Mouse (Mus musculus) forebrain, embryonic 12.5 days (tissue): ENCODE measurements around the gene Gm4922. TPM values are rescaled to one million over a fixed set of nuclear protein-coding genes. Genes with fewer than 3 reads are reported as not detected.

Experiments used
- ATAC-seq: fragments of 200-750 bp; cut with Nextera tagmentation; 2 replicates; pipeline ENCODE4 v1.8.0; 2017; ENCODE audit warnings: moderate TSS enrichment; ENCODE audit not compliant: low FRiP score
- H3K27ac ChIP-seq: fragments of 300-500 bp; sonication (generic); 2 replicates; pipeline ENCODE4 v1.5.1; 2016; ENCODE audit warnings: mild to moderate bottlenecking
- H3K27me3 ChIP-seq: fragments of 300-500 bp; sonication (generic); 2 replicates; pipeline ENCODE4 v1.6.1; 2016; ENCODE audit warnings: mild to moderate bottlenecking
- H3K36me3 ChIP-seq: fragments of 300-500 bp; sonication (generic); replicated peaks from 2 replicates; pipeline ENCODE4 v1.6.1; 2016; ENCODE audit warnings: mild to moderate bottlenecking
- H3K4me1 ChIP-seq: fragments of 300-500 bp; sonication (generic); 2 replicates; pipeline ENCODE4 v1.6.1; 2016
- H3K4me2 ChIP-seq: fragments of 300-500 bp; sonication (generic); 2 replicates; pipeline ENCODE4 v1.6.1; 2016; ENCODE audit warnings: mild to moderate bottlenecking, moderate library complexity
- H3K4me3 ChIP-seq: fragments of 300-500 bp; sonication (generic); replicated peaks from 2 replicates; pipeline ENCODE4 v1.5.1; 2016; ENCODE audit warnings: mild to moderate bottlenecking
- H3K9ac ChIP-seq: fragments of 300-500 bp; sonication (generic); 2 replicates; pipeline ENCODE4 v1.6.1; 2016; ENCODE audit warnings: mild to moderate bottlenecking
- H3K9me3 ChIP-seq: fragments of 300-500 bp; sonication (generic); 2 replicates; pipeline ENCODE4 v1.6.1; 2016
- WGBS: fragments of 180-500 bp; shearing (Covaris S2); methylation state at CpG from one replicate; pipeline ENCODE4 v1.1.7; 2016; 5-methylcytosine and 5-hydroxymethylcytosine counted together
- polyA plus RNA-seq: library from polyadenylated mRNA; unstranded; fragments of >200 nt; fragmentation: Nextera tagmentation; extraction: Ambion mirVana; gene quantifications from 2 replicates; pipeline ENCODE4 v1.2.1, GENCODE M21; 2016

Gm4922 gene
- polyA plus RNA-seq, 1 experiment from 2014 or later: 0.17 TPM

DNA sequence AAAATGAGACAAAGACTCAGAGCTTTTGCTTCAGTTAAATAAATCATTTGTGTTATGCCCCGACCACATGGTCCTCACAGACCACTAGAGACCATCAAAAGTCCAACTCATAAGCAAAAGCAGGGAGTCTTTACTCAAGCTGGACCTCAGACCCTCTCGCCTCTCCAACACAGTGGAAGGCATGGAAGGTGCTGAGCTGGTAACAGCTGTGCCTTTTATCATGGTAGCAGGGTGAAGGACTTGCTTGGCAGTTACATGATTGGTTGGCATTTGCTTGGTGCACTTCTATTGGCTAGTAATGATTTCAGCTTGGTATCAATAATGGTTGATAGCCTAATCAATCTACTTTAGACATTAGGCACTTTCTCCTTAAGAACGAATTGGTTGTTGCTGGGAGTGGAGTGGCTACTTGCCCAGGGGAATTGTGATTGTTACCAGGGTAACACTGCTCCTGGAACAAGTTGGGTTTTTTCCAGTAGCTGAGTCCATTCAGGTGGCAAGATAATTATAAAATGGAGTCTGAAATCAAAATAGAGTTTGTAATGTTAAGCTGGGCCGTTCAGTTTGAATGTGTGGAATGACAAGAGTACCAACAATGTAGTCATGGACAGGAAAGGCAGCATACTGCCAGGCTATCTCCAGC, 13.9 kb downstream of the Gm4922 start:
- ATAC-seq: no peak
- Histone ChIP-seq H3K4me2 (no peak overlapping the region), H3K27ac (no peak overlapping the region), H3K4me3 (no peak overlapping the region), H3K27me3 (no peaks in the 10 kb centered on the region), H3K9me3 (no peaks in the 10 kb centered on the region), H3K9ac (no peak overlapping the region), H3K36me3 (no peaks in the 10 kb centered on the region), H3K4me1 (no peaks in the 10 kb centered on the region)
- WGBS: 70% methylated on average over 4 of the region's 4 CpGs

DNA sequence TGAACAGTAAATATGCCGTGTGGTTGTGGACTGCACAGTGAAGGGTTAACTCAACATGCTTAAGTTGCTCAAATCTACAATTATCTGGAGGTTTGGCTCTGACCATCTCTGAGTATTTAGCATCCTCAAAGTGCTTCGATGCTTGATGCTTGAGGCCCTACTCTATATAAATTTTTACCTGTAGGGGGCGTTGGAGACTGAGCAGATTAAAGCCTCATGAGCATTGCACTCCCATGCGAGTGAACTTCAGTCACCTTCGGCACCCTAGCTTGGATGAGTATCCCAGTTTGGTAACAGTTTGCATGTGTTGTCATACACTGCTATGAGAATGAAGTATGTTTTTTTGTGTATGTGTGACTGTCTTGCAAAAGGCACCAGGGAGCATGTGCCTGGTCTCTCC, 16.7 kb downstream of the Gm4922 start:
- Histone ChIP-seq H3K36me3 (no peaks in the 10 kb centered on the region), H3K9me3 (no peaks in the 10 kb centered on the region), H3K27ac (no peak overlapping the region), H3K27me3 (no peaks in the 10 kb centered on the region), H3K4me1 (no peaks in the 10 kb centered on the region), H3K9ac (no peak overlapping the region), H3K4me2 (no peak overlapping the region), H3K4me3 (no peak overlapping the region)
- no peak for ATAC-seq
- 55% methylated on average over 5 of the region's 5 CpGs for WGBS

DNA sequence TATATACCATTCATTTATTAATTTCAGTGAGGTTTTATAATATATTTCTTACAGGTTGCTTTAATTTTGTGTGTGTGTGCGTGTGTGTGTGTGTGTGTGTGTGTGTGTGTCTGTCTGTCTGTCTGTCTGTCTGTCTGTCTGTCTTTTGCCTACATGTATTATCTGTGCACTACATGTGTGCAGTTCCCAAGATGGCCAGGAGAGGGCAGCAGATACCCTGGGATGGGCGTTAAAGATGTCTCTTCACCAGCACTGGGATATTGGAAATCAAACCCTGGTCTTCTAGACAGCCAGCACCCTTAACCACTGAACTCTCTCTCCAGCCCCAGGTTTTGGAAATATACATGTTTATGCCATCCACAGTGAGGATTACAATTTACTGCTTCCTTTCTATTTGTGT, 26.4 kb downstream of the Gm4922 start:
- no peak for ATAC-seq
- no peak overlapping the region for H3K4me3 ChIP-seq
- H3K27ac ChIP-seq: no peak overlapping the region
- H3K36me3 ChIP-seq: no peaks in the 10 kb centered on the region
- 29% methylated on average over 2 of the region's 2 CpGs for WGBS
- H3K4me2 ChIP-seq: no peak overlapping the region
- H3K9ac ChIP-seq: no peak overlapping the region
- H3K9me3 ChIP-seq: no peaks in the 10 kb centered on the region
- no peaks in the 10 kb centered on the region for H3K27me3 ChIP-seq
- no peaks in the 10 kb centered on the region for H3K4me1 ChIP-seq

DNA sequence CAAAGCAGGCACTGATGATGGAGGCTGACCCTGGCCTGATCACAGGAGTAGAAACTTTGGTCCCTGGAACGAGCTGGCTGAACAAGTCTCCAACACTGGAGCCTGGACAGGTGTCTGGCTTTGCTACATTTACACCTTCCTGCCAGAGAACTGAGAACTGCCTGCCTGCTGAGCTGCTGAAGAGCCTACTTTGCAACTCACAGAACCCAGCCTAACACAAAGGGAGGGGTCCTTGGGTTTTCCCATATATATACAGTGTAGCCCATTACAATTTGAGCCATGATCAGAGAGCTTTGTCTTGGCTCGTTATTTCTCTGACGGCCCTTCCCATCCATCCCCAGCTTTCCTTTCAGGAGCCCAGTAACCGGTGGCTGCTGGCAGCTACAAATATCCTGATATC, 36.5 kb downstream of the Gm4922 start:
- Histone ChIP-seq H3K27ac (no peak overlapping the region), H3K27me3 (0 out of 2 replicates have a peak, but pooled peaks cover 1% of the 10 kb centered on the region), H3K4me2 (no peak overlapping the region), H3K9ac (no peak overlapping the region), H3K36me3 (no peaks in the 10 kb centered on the region), H3K4me3 (no peak overlapping the region), H3K4me1 (no peaks in the 10 kb centered on the region), H3K9me3 (no peaks in the 10 kb centered on the region)
- WGBS: 78% methylated on average over 4 of the region's 4 CpGs
- no peak for ATAC-seq

DNA sequence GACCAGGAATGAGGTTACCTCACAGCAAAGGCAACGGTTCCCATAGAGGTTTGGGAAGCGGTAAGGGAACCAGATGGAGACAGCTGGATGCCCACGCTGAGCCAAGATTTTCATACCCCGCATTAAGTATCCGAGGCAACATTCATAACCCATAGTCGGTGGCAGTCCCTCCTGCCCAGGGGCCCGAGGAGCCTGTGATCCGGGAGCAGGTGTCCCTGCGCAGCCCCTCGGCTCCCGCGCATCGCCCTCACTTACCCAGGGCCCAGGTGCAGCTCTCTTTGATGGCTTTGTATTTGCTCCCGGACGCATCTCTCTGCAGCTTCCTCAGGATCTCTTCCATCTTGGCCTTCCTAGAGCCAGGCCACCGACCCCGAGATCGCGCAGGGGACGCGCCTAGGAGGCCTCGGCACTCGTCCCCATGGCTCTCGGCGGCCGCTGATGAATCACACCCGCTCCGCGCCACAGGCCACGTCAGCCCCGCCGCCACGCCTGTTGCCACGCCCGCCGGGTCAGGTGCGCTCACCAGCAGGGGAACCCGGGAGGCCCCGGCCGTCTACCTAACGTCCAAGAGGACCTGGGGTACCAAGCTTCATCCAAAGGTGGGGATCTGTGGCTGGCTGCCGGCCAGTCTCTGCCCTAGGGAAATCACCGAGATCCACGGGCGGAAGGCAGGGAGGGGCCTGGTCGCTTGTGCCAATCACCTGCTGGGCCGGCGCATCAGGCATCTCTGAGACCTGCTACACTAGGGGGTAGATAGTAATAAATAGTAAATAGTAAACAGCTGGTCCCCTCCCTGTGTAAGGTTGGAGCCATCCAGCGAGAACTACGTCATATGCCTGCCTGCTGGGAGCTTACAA, 43.1 kb downstream of the Gm4922 start, which contains the start of gene Arfgef3:
Gene Arfgef3 (minus strand): TSS at position 664 of the 857 bp plus-strand sequence.
- H3K27ac ChIP-seq: peak within 1 kb of the TSS; percentile 51
- no peaks in the 10 kb centered on the region for H3K9me3 ChIP-seq
- H3K4me3 ChIP-seq: peak within 1 kb of the TSS; percentile 63
- H3K36me3 ChIP-seq: no peaks in the 10 kb centered on the region
- 0 out of 2 replicates have a peak, but pooled peaks cover 9% of the 10 kb centered on the region for H3K27me3 ChIP-seq
- WGBS: 2% methylated on average over 50 of the region's 50 CpGs
- H3K4me2 ChIP-seq: peak within 1 kb of the TSS; percentile 83
- peaks cover 17% of the 10 kb centered on the region for H3K4me1 ChIP-seq
- H3K9ac ChIP-seq: peak within 1 kb of the TSS; percentile 59
- peak; percentile 84 for ATAC-seq

DNA sequence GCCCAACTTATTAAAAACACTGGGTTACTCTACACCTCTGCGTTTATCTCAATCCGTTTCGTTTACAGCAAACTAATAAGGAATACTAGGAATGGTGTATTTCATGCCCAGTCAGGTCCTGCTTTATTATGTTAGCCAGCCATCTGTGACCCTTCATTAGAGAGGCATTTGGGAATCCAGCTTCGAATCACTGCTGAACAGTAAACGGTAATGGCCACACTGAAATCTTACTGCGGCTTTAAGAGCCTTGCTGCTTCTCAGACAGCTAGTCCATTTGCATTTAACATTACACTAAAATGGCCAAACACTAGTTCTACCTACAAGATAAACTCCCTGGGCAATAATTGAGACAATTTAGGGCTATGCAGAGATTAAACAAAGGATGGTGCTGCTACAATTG, 44.5 kb downstream of the Gm4922 start:
- 0 out of 2 replicates have a peak, but pooled peaks cover 9% of the 10 kb centered on the region for H3K27me3 ChIP-seq
- 68% methylated on average over 6 of the region's 6 CpGs for WGBS
- H3K27ac ChIP-seq: peak overlapping the region; percentile 46; the same call in 1 of the 2 replicates
- peak overlapping the region; percentile 83 for H3K4me2 ChIP-seq
- no peak for ATAC-seq
- H3K36me3 ChIP-seq: no peaks in the 10 kb centered on the region
- H3K4me1 ChIP-seq: peaks cover 17% of the 10 kb centered on the region
- no peaks in the 10 kb centered on the region for H3K9me3 ChIP-seq
- peak overlapping the region; percentile 63; the same call in 1 of the 2 replicates for H3K4me3 ChIP-seq
- H3K9ac ChIP-seq: no peak overlapping the region

DNA sequence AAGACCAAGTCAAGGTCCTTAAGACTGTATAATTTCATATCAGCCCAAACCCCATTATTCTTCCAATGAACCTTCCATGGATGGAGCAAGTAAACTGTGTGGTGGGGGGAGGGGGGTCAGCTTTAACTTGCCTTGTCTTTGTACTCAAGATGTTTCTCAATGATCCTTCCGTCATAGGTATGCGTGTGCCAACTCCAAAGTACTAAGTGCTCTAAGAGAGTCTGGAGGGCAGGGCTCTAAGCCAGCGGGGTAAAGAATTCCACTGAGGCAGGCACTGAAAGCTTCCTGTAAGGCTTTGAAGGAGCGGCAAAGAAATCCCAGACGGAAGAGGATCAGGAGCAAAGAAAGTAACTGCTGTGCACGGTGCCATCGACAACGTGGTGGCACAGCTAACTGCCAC, 45.6 kb downstream of the Gm4922 start:
- no peak overlapping the region for H3K4me2 ChIP-seq
- 87% methylated on average over 8 of the region's 8 CpGs for WGBS

More for the DNA sequence above, 45.6 kb downstream of the Gm4922 start:
- H3K27me3 ChIP-seq: 0 out of 2 replicates have a peak, but pooled peaks cover 9% of the 10 kb centered on the region
- H3K4me3 ChIP-seq: no peak overlapping the region
- H3K27ac ChIP-seq: no peak overlapping the region
- no peak overlapping the region for H3K9ac ChIP-seq
- H3K9me3 ChIP-seq: no peaks in the 10 kb centered on the region
- peaks cover 17% of the 10 kb centered on the region for H3K4me1 ChIP-seq
- ATAC-seq: no peak
- no peaks in the 10 kb centered on the region for H3K36me3 ChIP-seq

Other genes starting within 250 kb of the Gm4922 start
- 6.8 and 8.8 TPM in 2 replicates for gene Hebp2, start 240.7 kb downstream of the Gm4922 start, polyA plus RNA-seq
- gene Arfgef3, start 42.8 kb downstream of the Gm4922 start, polyA plus RNA-seq: 2.1 and 2.2 TPM in 2 replicates
- gene Perp, start 58.2 kb upstream of the Gm4922 start, polyA plus RNA-seq: 4.7 and 6.5 TPM in 2 replicates
- 0.92 and 1.5 TPM in 2 replicates for gene Tnfaip3, start 228.9 kb upstream of the Gm4922 start, polyA plus RNA-seq